Mouse (Mus musculus) thymus, postnatal 25 days (tissue): ENCODE results near the gene Kcne4.

Source experiments
- DNase-seq: peaks from one replicate; pipeline ENCODE4 v3.0.0; 2022

Kcne4 gene

DNA sequence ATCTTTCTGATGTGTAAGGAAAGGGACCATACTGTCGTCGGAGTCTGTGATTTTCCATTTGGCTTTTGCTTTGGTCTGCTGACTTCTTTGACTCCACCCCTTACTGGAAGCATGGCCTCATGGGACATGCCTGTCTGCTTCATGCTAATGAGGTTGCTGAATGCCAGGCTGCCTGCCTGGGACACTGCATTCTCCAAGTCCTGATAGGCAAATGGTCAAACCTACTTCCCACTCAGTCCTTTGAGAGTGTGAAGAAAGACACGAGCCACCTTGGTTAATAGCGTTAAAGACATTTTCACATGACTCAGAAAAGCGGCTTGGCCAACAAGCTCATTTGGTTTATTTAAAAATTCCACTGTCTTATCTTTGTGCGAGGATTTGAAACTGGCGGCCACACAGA lies 43.5 kb downstream of the Kcne4 start:
- no peak for DNase-seq

DNA sequence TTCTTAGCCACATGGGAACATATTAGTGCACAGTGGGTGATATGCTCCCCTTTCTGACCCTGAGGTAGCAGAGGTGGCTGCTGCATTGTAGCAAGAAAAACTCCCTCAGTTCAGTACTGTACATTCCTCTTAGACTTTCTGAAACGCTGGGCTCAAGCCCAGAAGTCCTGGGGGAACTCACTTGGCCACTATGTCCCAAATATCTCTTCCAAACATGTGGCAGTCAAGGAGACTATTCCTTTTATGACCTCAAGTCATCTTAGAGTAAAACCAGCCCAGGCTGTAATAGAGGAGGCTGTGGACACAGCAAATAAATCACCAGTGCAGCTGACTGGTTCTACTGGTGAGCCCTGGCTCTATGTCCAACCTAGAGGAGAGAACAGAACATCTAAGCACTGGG lies 45.7 kb downstream of the Kcne4 start:
- DNase-seq, result no peak

DNA sequence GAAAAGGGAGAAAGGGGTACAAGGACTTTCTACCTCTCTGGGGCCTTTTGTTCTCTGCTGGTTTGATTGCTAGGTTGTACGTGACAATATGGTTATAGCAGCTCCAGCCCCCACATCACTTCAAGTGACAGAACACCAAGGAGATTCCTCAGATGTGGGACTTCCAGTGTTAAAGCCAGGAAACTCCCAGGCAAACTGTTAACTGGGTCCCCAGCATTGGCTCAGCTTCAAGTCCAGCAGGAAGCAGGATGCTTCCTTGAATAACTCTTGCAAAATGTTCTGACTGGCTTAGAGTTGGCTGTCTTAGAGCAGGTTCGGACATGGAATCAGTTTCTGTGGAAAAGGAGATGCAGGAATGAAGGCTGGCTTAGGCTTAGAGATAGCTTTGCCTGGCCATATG lies 47.3 kb downstream of the Kcne4 start:
- no peak for DNase-seq

DNA sequence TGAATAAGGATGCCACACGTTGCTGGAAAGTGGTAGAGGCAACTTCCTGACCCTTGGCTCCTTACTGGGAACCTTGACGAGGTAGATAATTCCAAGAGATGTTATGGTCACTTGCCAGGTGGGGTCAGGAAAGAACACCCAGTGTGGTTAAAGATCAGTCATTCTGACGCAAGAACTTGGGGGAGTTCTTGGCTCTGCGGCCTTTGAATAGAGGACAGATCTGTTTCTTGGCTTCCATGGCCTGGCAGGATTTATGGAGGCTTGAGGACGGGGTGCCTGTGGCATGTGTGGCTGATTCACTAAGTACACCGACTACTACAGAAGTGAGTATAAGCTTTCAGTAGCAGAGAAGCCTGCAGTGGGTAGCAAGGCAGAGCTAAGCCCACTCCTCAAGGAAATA lies 47.8 kb downstream of the Kcne4 start:
- DNase-seq, result no peak

DNA sequence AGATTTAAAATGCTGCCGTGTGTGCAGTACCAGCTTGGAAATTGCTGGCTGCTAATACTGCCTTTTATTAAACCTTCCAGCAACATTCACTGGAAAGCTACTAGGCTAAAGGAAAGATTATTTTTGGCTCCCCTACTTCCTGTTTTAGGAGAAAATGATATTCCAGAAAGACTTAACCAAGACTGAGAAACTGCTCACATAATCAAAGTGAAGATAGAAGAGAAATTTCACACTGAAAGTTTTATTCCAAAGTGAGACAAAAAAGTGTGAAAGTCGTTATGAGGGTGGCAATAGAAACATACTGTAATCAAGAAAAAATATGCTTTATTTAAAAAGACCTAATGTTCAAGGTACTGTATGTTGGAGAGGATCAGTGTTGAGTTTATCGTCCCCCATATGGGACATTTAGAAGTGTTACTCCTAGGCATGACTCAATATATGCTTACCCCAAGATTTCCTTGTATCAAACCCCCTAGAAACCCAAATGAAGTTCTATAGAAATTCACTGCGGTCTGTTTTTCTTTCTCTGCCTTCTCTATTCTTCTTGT lies 48.3 kb downstream of the Kcne4 start:
- no peak for DNase-seq

DNA sequence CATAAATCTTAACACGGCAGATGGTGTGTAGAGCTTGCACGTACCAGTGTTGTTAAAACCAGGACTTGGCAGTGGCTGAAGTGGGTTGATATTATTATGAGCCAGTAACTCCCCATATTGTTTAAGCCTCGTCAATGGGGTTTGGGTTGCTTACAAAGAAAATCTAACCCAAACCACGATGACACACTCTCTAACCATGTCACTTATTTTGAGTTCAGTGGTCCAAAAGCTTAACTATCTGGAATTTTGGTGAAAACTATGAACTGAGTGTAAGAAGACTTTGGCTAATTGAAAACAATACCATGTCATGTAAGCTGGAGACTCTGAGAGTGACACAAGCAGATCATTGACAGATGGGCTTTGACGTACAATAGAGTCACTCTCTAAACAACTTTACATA lies 49.4 kb downstream of the Kcne4 start:
- DNase-seq, result no peak

DNA sequence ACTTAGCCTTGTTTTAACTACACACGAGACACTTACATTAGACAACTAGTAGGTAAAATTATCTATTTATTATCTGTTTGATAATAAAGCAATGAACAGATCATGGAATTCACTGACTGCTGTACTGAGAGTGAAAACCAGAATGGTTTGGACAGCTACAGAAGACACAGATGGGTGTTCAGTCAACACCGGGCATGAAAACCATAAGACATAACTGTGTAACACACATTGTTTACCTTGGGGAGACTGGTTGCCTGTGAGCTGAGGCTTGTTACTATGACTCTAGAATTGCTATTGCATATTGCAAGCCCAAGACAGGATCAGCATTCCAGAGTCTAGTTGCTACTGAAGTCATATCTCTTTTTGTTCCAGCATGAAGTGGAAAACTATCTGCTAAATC lies 49.9 kb downstream of the Kcne4 start:
- no peak for DNase-seq
